Mouse (Mus musculus) gastrocnemius, postnatal 25 days (tissue): ENCODE results near the gene Sez6l. TPM values are rescaled to one million over a fixed set of nuclear protein-coding genes. Genes with fewer than 3 reads are reported as not detected.
"Not testable (repeated sequence)": the region's sequence is repeated elsewhere in the genome, so short reads cannot be mapped to it uniquely, and the experiment has no call there.

Source experiments
- DNase-seq: peaks from one replicate; pipeline ENCODE4 v3.0.0; 2022
- total RNA-seq, 2 experiments: library from RNA; stranded (reverse); gene quantifications; 1 replicate in 1 of 2; 2 replicates in 1 of 2; pipeline ENCODE4 v1.2.3; 2021

Sez6l gene
- total RNA-seq, 2 experiments from 2014 or later: not detected

GRCm38 (mm10) chr5:112432033-112432432 lies 145.0 kb downstream of the Sez6l start:
- DNase-seq: no peak

GRCm38 (mm10) chr5:112431120-112431775 lies 145.7 kb downstream of the Sez6l start:
- DNase-seq: no peak

- no peak for DNase-seq
Observed at GRCm38 (mm10) chr5:112428944-112429343, 148.0 kb downstream of the Sez6l start.

GRCm38 (mm10) chr5:112427283-112427682 lies 149.7 kb downstream of the Sez6l start:
- DNase-seq: no peak

GRCm38 (mm10) chr5:112426635-112427034 lies 150.3 kb downstream of the Sez6l start:
- no peak for DNase-seq

- DNase-seq: no peak
Observed at GRCm38 (mm10) chr5:112419535-112419934, 157.4 kb downstream of the Sez6l start.

GRCm38 (mm10) chr5:112418023-112418422 lies 159.0 kb downstream of the Sez6l start:
- DNase-seq: no peak

GRCm38 (mm10) chr5:112416673-112417072 lies 160.3 kb downstream of the Sez6l start:
- no peak for DNase-seq

GRCm38 (mm10) chr5:112412781-112413180 lies 164.2 kb downstream of the Sez6l start:
- DNase-seq: not testable (repeated sequence)

- no peak for DNase-seq
Observed at GRCm38 (mm10) chr5:112411514-112412335, 165.3 kb downstream of the Sez6l start.

GRCm38 (mm10) chr5:112411072-112411471 lies 165.9 kb downstream of the Sez6l start:
- DNase-seq: no peak

- no peak for DNase-seq
Observed at GRCm38 (mm10) chr5:112409274-112409673, 167.7 kb downstream of the Sez6l start.

- no peak for DNase-seq
Observed at GRCm38 (mm10) chr5:112406017-112406416, 171.0 kb downstream of the Sez6l start.

GRCm38 (mm10) chr5:112402437-112402836 lies 174.5 kb downstream of the Sez6l start:
- no peak for DNase-seq

GRCm38 (mm10) chr5:112399284-112399683 lies 177.7 kb downstream of the Sez6l start:
- DNase-seq: no peak

GRCm38 (mm10) chr5:112396066-112396465 lies 180.9 kb downstream of the Sez6l start:
- no peak for DNase-seq

GRCm38 (mm10) chr5:112394779-112395443 lies 182.1 kb downstream of the Sez6l start, which contains the start of gene Asphd2:
Gene Asphd2, minus strand, starts transcription at chr5:112394866.
- DNase-seq: peak; percentile 20

- DNase-seq: no peak
Observed at GRCm38 (mm10) chr5:112394415-112394763, 182.6 kb downstream of the Sez6l start.

- no peak for DNase-seq
Observed at GRCm38 (mm10) chr5:112393741-112394414, 183.1 kb downstream of the Sez6l start.

- no peak for DNase-seq
Observed at GRCm38 (mm10) chr5:112391676-112392323, 185.2 kb downstream of the Sez6l start.

GRCm38 (mm10) chr5:112391002-112391401 lies 186.0 kb downstream of the Sez6l start:
- DNase-seq: no peak

- no peak for DNase-seq
Observed at GRCm38 (mm10) chr5:112389352-112389751, 187.6 kb downstream of the Sez6l start.
